Mouse (Mus musculus): Measurements from ENCODE around the gene Acp2. TPM values are rescaled to one million over a fixed set of nuclear protein-coding genes. Genes with fewer than 3 reads are reported as not detected.

Acp2 gene
- polyA plus RNA-seq, 1 experiment from 2014 or later = 37.5 TPM

DNA sequence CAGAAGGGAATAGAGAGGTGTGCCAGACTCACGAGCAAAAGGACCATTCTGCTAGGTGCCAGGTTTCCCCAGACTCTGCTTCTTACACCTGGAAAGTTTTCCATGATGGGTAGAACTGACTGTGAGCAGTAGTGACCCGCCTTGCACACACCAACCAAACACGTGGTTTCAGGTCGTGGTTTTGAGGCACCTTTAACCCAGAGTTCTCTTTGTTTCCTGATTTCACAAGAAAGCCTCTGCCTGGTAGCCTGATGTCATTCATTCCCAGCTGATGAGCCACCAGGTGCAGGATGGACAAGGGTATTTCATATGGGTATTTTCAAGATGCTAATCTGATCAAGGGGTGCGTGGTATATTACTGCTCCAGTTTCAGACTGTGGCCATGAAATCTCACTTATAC, 39.9 kb downstream of the Acp2 start:
- H3K36me3 ChIP-seq (ENCODE audit: control insufficient read depth, insufficient read depth, low read length) = no peaks in the 10 kb centered on the region
- DNase-seq (ENCODE audit: low spot score) (no peak), ATAC-seq (ENCODE audit: insufficient read depth, low FRiP score, low TSS enrichment) (no peak)
- H3K27me3 ChIP-seq (ENCODE audit: control insufficient read depth, insufficient read depth, low read length) = no peaks in the 10 kb centered on the region
- no peak overlapping the region for H3K4me3 ChIP-seq (ENCODE audit: low read depth, low read length)
- no peak overlapping the region for H3K9ac ChIP-seq (ENCODE audit: low read length)
- no peak overlapping the region for H3K4me2 ChIP-seq (ENCODE audit: low read depth)
- H3K4me1 ChIP-seq (ENCODE audit: control insufficient read depth, insufficient read depth, low read length) = no peaks in the 10 kb centered on the region
- H3K27ac ChIP-seq (ENCODE audit: low read depth, low read length) = no peak overlapping the region
- 66% methylated on average over 5 of the region's 5 CpGs for WGBS
- H3K9me3 ChIP-seq (ENCODE audit: control insufficient read depth, low read length) = no peaks in the 10 kb centered on the region

DNA sequence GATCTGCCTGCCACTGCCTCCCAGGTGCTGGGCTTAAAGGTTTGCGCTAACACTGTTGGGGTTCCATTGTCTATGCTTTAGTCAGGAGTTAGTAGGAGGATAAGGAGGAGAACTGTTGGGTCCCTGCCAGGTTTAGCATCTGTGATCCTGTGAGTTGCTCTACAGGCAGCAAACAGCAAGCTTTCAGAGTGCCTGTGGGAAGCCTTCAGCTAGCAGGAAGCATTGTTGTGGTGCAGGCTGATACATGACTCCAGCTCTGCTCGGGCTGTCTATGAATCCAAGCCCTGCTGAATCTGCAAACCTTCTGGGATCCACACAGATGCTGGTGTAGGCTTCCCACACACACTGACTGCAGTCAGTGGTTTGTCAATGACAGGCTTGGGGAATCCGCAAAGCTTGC, 40.7 kb downstream of the Acp2 start:
- Histone ChIP-seq H3K4me3 (ENCODE audit: low read depth, low read length) (no peak overlapping the region), H3K9me3 (ENCODE audit: control insufficient read depth, low read length) (no peaks in the 10 kb centered on the region), H3K4me1 (ENCODE audit: control insufficient read depth, insufficient read depth, low read length) (no peaks in the 10 kb centered on the region), H3K27ac (ENCODE audit: low read depth, low read length) (no peak overlapping the region), H3K36me3 (ENCODE audit: control insufficient read depth, insufficient read depth, low read length) (no peaks in the 10 kb centered on the region), H3K4me2 (ENCODE audit: low read depth) (no peak overlapping the region), H3K9ac (ENCODE audit: low read length) (no peak overlapping the region), H3K27me3 (ENCODE audit: control insufficient read depth, insufficient read depth, low read length) (no peaks in the 10 kb centered on the region)
- 63% methylated on average over 3 of the region's 3 CpGs for WGBS
- ATAC-seq (ENCODE audit: insufficient read depth, low FRiP score, low TSS enrichment) (no peak), DNase-seq (ENCODE audit: low spot score) (no peak)

DNA sequence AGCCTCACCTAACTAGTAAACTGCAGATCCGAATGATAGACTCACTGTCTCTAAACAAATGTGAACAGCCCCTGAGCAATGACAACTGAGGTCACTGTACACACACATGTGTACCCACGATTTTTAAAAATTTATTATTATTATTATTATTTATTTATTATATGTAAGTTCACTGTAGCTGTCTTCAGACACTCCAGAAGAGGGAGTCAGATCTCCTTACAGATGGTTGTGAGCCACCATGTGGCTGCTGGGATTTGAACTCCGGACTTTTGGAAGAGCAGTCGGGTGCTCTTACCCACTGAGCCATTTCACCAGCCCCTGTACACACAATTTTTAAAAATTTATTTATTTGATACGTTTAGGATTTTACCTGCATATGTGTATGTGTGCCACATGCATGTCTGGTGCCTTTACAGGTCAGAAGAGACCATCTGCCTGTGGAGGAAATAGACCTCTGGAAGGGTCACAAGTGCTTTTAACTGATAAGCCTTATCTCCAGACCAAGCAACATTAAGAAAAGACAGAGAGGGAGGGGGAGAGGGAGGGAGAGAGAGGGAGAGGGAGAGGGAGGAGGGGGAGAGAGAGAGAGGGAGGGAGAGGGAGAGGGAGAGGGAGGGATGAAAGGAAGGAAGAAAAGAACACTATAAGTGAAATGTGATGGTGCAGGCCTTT, 42.0 kb downstream of the Acp2 start:
- H3K9ac ChIP-seq (ENCODE audit: low read length) = no peak overlapping the region
- H3K4me2 ChIP-seq (ENCODE audit: low read depth) = no peak overlapping the region
- no peak overlapping the region for H3K4me3 ChIP-seq (ENCODE audit: low read depth, low read length)
- DNase-seq (ENCODE audit: low spot score) (no peak), ATAC-seq (ENCODE audit: insufficient read depth, low FRiP score, low TSS enrichment) (no peak)
- 78% methylated on average over 5 of the region's 5 CpGs for WGBS
- H3K9me3 ChIP-seq (ENCODE audit: control insufficient read depth, low read length) = no peaks in the 10 kb centered on the region
- no peaks in the 10 kb centered on the region for H3K4me1 ChIP-seq (ENCODE audit: control insufficient read depth, insufficient read depth, low read length)
- no peaks in the 10 kb centered on the region for H3K36me3 ChIP-seq (ENCODE audit: control insufficient read depth, insufficient read depth, low read length)
- no peak overlapping the region for H3K27ac ChIP-seq (ENCODE audit: low read depth, low read length)
- no peaks in the 10 kb centered on the region for H3K27me3 ChIP-seq (ENCODE audit: control insufficient read depth, insufficient read depth, low read length)

DNA sequence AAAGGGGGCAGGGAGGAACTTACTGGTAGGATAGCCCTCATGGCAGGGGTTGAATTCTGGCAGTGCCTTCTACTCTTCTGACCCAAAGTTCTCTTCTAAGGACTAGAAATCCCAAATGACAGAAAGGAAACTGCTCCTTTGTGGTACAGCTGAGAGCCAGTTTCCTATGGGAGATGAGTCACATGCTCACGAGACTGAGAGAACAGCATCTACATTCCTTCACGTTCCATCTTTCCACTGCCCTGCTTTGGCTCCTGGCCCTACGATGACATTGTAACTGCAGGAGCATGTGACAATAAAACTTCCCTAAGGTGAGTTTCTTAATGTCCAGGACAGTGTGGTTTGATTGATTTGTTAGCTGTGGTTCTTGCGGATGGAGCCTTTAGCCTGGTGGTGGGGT, 45.7 kb downstream of the Acp2 start:
- WGBS = 93% methylated on average over 4 of the region's 4 CpGs
- DNase-seq (ENCODE audit: low spot score) = no peak
- H3K4me1 ChIP-seq (ENCODE audit: control insufficient read depth, insufficient read depth, low read length) = no peaks in the 10 kb centered on the region
- 0 out of 2 replicates have a peak, but pooled peaks cover 2% of the 10 kb centered on the region for H3K27me3 ChIP-seq (ENCODE audit: control insufficient read depth, insufficient read depth, low read length)
- no peak for ATAC-seq (ENCODE audit: insufficient read depth, low FRiP score, low TSS enrichment)
- H3K4me2 ChIP-seq (ENCODE audit: low read depth) = no peak overlapping the region
- H3K36me3 ChIP-seq (ENCODE audit: control insufficient read depth, insufficient read depth, low read length) = no peaks in the 10 kb centered on the region
- no peak overlapping the region for H3K9ac ChIP-seq (ENCODE audit: low read length)
- no peak overlapping the region for H3K27ac ChIP-seq (ENCODE audit: low read depth, low read length)
- no peaks in the 10 kb centered on the region for H3K9me3 ChIP-seq (ENCODE audit: control insufficient read depth, low read length)
- H3K4me3 ChIP-seq (ENCODE audit: low read depth, low read length) = no peak overlapping the region

DNA sequence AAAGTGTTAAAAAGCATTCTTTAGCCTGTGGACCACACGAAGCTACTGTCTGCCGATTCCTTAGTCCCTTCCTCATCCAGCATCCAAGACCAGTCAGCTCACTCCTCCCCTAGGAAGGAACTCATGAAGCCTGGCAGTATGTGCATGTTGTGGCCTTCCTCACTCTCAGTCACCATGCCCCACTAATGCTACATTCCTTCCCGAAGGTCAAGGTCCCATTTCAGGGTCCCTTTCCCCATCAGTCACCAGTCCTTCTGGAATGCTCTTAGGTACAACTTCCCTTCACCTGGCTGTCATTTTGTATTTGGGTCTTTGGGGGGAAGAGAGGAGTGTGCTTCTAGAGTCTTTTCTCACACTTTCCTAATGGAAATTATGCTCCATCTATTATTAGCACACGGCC, 49.3 kb downstream of the Acp2 start:
- no peak overlapping the region for H3K27ac ChIP-seq (ENCODE audit: low read depth, low read length)
- no peak overlapping the region for H3K9ac ChIP-seq (ENCODE audit: low read length)
- H3K4me3 ChIP-seq (ENCODE audit: low read depth, low read length) = no peak overlapping the region
- H3K27me3 ChIP-seq (ENCODE audit: control insufficient read depth, insufficient read depth, low read length) = peaks cover 7% of the 10 kb centered on the region; the same call in 1 of the 2 replicates
- H3K4me2 ChIP-seq (ENCODE audit: low read depth) = no peak overlapping the region
- ATAC-seq (ENCODE audit: insufficient read depth, low FRiP score, low TSS enrichment) = no peak
- H3K9me3 ChIP-seq (ENCODE audit: control insufficient read depth, low read length) = no peaks in the 10 kb centered on the region
- no peaks in the 10 kb centered on the region for H3K36me3 ChIP-seq (ENCODE audit: control insufficient read depth, insufficient read depth, low read length)
- WGBS = 79% methylated on average over 4 of the region's 4 CpGs
- peaks cover 8% of the 10 kb centered on the region for H3K4me1 ChIP-seq (ENCODE audit: control insufficient read depth, insufficient read depth, low read length)
- DNase-seq (ENCODE audit: low spot score) = no peak

DNA sequence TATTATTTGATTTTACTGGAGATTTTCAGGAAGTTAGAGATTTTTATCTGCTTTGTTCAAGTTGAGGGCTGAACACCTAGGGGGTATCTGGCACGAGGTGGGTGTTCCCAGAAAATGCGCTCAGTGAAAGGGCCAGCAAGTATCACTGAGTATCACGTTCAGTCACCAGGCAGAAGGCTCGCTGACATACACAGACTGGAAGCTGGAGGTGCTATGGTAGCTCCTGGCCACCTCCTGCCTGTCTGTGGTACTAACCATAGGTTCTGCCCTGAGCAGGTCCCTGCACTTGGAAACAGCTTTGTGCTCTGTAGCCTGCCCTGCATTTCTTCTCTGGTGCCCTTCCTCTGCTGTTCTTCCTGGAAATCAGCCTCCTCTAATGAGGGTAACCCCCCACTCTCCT, 49.8 kb downstream of the Acp2 start:
- H3K4me3 ChIP-seq (ENCODE audit: low read depth, low read length) = no peak overlapping the region
- no peak overlapping the region for H3K4me2 ChIP-seq (ENCODE audit: low read depth)
- DNase-seq (ENCODE audit: low spot score) (no peak), ATAC-seq (ENCODE audit: insufficient read depth, low FRiP score, low TSS enrichment) (no peak)
- no peak overlapping the region for H3K27ac ChIP-seq (ENCODE audit: low read depth, low read length)
- peaks cover 9% of the 10 kb centered on the region for H3K4me1 ChIP-seq (ENCODE audit: control insufficient read depth, insufficient read depth, low read length)
- peaks cover 7% of the 10 kb centered on the region; the same call in 1 of the 2 replicates for H3K27me3 ChIP-seq (ENCODE audit: control insufficient read depth, insufficient read depth, low read length)
- no peaks in the 10 kb centered on the region for H3K9me3 ChIP-seq (ENCODE audit: control insufficient read depth, low read length)
- no peak overlapping the region for H3K9ac ChIP-seq (ENCODE audit: low read length)
- H3K36me3 ChIP-seq (ENCODE audit: control insufficient read depth, insufficient read depth, low read length) = no peaks in the 10 kb centered on the region
- 56% methylated on average over 4 of the region's 4 CpGs for whole genome bisulfite sequencing

DNA sequence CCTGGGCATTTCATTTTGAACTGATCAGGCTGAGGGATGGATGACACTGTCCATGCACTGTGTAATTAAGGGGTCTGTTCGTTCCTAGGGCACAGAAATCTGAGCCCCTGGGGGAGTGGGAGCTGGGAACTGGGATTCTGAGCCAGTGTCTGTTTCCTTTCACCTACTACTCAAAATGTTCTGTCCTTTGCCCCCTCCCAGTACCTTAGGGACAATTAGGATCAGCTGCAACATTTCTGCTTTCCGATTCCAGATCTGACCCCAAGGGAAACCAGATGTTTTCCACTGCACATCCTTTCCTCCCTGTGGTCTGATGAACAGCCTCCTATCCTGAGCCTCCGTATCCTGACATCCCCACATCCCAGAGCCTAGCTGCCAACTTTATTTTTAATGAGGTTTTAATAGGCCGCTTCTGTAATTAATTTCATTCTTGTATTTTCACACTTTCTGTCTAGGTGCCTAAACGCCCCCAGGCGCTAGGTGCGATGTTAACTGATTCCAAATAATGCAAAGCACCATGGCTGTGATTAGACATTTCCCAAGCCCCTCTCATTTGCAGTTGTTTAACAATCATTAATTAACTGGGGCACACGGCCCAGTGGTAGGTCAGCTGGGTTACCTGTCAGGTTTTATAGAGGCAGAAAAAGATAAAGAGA, 52.2 kb downstream of the Acp2 start:
- 27% methylated on average over 8 of the region's 8 CpGs for WGBS

DNA sequence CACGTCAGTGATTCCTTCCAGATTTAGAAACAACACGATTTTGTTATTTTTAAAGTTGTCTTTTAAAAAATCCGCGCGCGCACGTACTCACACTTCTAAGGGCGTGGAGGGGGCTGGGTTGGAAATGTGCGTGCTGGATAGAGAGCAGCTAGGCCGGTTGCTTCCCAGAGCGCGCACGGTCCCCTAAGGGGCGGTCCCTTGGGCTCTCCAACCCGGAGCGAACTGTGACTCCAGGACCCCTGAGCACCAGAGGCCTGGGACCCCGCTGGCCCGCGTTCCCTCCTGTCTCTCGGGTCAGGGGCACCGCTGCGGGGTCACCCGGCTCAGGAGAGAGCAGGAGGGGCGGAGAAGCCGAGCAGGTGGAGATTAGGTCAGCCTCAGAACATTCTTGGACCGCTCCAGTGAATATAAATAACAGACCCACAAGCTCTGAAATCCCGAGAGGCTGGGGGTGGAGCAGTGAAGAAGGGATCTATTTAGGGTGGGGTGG, 53.0 kb downstream of the Acp2 start, which contains the start of gene Pacsin3:
Pacsin3 (plus strand) TSS at position 294 of the 490 bp plus-strand sequence.
- DNase-seq (ENCODE audit: low spot score) (no peak), ATAC-seq (ENCODE audit: insufficient read depth, low FRiP score, low TSS enrichment) (0 out of 2 replicates have a peak, but pooled peaks have one; percentile 12)
- Histone ChIP-seq H3K4me1 (ENCODE audit: control insufficient read depth, insufficient read depth, low read length) (peaks cover 16% of the 10 kb centered on the region), H3K4me3 (ENCODE audit: low read depth, low read length) (peak within 1 kb of the TSS; percentile 63), H3K4me2 (ENCODE audit: low read depth) (peak within 1 kb of the TSS; percentile 99), H3K9ac (ENCODE audit: low read length) (peak within 1 kb of the TSS; percentile 64), H3K36me3 (ENCODE audit: control insufficient read depth, insufficient read depth, low read length) (no peaks in the 10 kb centered on the region), H3K27ac (ENCODE audit: low read depth, low read length) (no peak within 1 kb of the TSS), H3K9me3 (ENCODE audit: control insufficient read depth, low read length) (no peaks in the 10 kb centered on the region), H3K27me3 (ENCODE audit: control insufficient read depth, insufficient read depth, low read length) (peaks cover 7% of the 10 kb centered on the region; the same call in 1 of the 2 replicates)
- WGBS = under 1% methylated on average over 27 of the region's 27 CpGs

More for the DNA sequence above, 52.2 kb downstream of the Acp2 start:
- H3K9me3 ChIP-seq (ENCODE audit: control insufficient read depth, low read length) = no peaks in the 10 kb centered on the region
- H3K4me1 ChIP-seq (ENCODE audit: control insufficient read depth, insufficient read depth, low read length) = peaks cover 16% of the 10 kb centered on the region
- H3K27ac ChIP-seq (ENCODE audit: low read depth, low read length) = no peak overlapping the region
- ATAC-seq (ENCODE audit: insufficient read depth, low FRiP score, low TSS enrichment) = no peak
- no peak overlapping the region for H3K4me3 ChIP-seq (ENCODE audit: low read depth, low read length)
- H3K36me3 ChIP-seq (ENCODE audit: control insufficient read depth, insufficient read depth, low read length) = no peaks in the 10 kb centered on the region
- peaks cover 7% of the 10 kb centered on the region; the same call in 1 of the 2 replicates for H3K27me3 ChIP-seq (ENCODE audit: control insufficient read depth, insufficient read depth, low read length)
- H3K9ac ChIP-seq (ENCODE audit: low read length) = no peak overlapping the region
- H3K4me2 ChIP-seq (ENCODE audit: low read depth) = no peak overlapping the region; the same call in 1 of the 2 replicates
- DNase-seq (ENCODE audit: low spot score) = no peak

Measured in neural tube, embryonic 11.5 days (tissue).